Mouse (Mus musculus) kidney, postnatal 0 days (tissue): Measurements from ENCODE around the gene Ctsg. TPM values are rescaled to one million over a fixed set of nuclear protein-coding genes. Genes with fewer than 3 reads are reported as not detected.
A peak's percentile ranks its signal among the peaks of the same experiment; 100 is the strongest.
"Not testable (repeated sequence)": the region's sequence is repeated elsewhere in the genome, so short reads cannot be mapped to it uniquely, and the experiment has no call there.

Experiments
- ATAC-seq: fragments of 200-750 bp; cut with Nextera tagmentation; replicated peaks from 2 replicates; pipeline ENCODE4 v1.8.0; 2017; ENCODE audit warnings: low read depth, moderate number of reproducible peaks, moderate TSS enrichment, moderate library complexity; ENCODE audit not compliant: low FRiP score
- DNase-seq: peaks from one replicate; pipeline ENCODE4 v3.0.0-alpha.2; 2016; ENCODE audit warnings: low spot score
- H3K27ac ChIP-seq: fragments of 300-500 bp; sonication (generic); 2 replicates; pipeline ENCODE4 v1.5.1; 2014; ENCODE audit warnings: mild to moderate bottlenecking
- H3K27me3 ChIP-seq: fragments of 300-500 bp; sonication (generic); 2 replicates; pipeline ENCODE4 v1.6.1; 2014; ENCODE audit warnings: low read length, mixed read lengths; ENCODE audit not compliant: insufficient read depth
- H3K36me3 ChIP-seq: fragments of 300-500 bp; sonication (generic); 2 replicates; pipeline ENCODE4 v1.6.1; 2014; ENCODE audit warnings: low read length, mixed read lengths; ENCODE audit not compliant: insufficient read depth
- H3K4me1 ChIP-seq: fragments of 300-500 bp; sonication (generic); replicated peaks from 2 replicates; pipeline ENCODE4 v1.6.1; 2014; ENCODE audit warnings: antibody characterized with exemption, low read length, mixed read lengths; ENCODE audit not compliant: insufficient read depth
- H3K4me2 ChIP-seq: fragments of 300-500 bp; sonication (generic); 2 replicates; pipeline ENCODE4 v1.6.1; 2014; ENCODE audit warnings: mild to moderate bottlenecking, low read length, moderate library complexity, mixed read lengths
- H3K4me3 ChIP-seq: fragments of 300-500 bp; sonication (generic); replicated peaks from 2 replicates; pipeline ENCODE4 v1.5.1; 2014; ENCODE audit warnings: low read depth, low read length
- H3K9ac ChIP-seq: fragments of 300-500 bp; sonication (generic); 2 replicates; pipeline ENCODE4 v1.6.1; 2014; ENCODE audit warnings: low read depth, low read length
- H3K9me3 ChIP-seq: fragments of 300-500 bp; sonication (generic); replicated peaks from 2 replicates; pipeline ENCODE4 v1.6.1; 2016; ENCODE audit warnings: low read length, inconsistent platforms, mixed read lengths
- CTCF ChIP-seq: IDR thresholded peaks from 2 replicates; pipeline ENCODE4 v1.5.1; 2016; ENCODE audit warnings: antibody characterized with exemption, low read depth, mild to moderate bottlenecking, moderate library complexity
- WGBS: fragments of 180-500 bp; shearing (Covaris S2); extraction: QIAGEN DNeasy Blood & Tissue Kit; methylation state at CpG from one replicate; pipeline ENCODE4 v1.1.7; 2014; 5-methylcytosine and 5-hydroxymethylcytosine counted together
- polyA plus RNA-seq: library from polyadenylated mRNA; unstranded; fragments of >200 nt; fragmentation: Nextera tagmentation; extraction: Ambion mirVana; gene quantifications from 2 replicates; pipeline ENCODE4 v1.2.1, GENCODE M21; 2015

Ctsg gene
- not detected in 2 replicates for polyA plus RNA-seq

DNA sequence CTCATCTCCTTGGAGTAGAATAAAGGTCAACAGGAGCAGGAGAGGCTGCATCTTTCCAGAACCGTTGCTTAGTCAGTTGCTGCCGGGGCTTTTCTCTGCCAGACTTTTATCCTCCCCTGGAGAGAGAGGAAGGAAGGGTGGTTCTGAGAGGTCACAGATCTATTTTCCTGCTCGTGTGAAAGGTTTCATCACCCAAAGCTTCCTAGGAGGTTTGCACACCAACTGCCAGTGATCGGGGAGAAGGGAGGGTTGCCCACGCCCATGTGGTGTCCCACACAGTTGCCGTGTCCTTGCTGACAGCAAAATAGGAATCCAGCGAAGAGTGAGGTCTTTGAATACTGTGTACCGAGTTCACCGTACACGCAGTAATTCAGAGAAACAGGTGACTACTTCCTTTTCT lies at the start of gene Ctsg:
Ctsg (minus strand) TSS at position 189 of the 400 bp plus-strand sequence.
- Histone ChIP-seq H3K4me2 (no peak within 1 kb of the TSS), H3K9ac (no peak within 1 kb of the TSS), H3K27ac (no peak within 1 kb of the TSS), H3K4me3 (no peak within 1 kb of the TSS), H3K27me3 (no peaks in the 10 kb centered on the region), H3K36me3 (no peaks in the 10 kb centered on the region), H3K9me3 (no peaks in the 10 kb centered on the region), H3K4me1 (no peaks in the 10 kb centered on the region)
- 61% methylated on average over 10 of the region's 10 CpGs for WGBS
- no peak for ATAC-seq
- no peak for TF ChIP-seq CTCF
- no peak for DNase-seq

GRCm38 (mm10) chr14:56133675-56134074 lies 31.3 kb upstream of the Ctsg start:
- not testable (repeated sequence) for H3K9ac ChIP-seq, H3K4me1 ChIP-seq, H3K4me3 ChIP-seq, H3K27me3 ChIP-seq, DNase-seq, H3K27ac ChIP-seq, ATAC-seq, H3K9me3 ChIP-seq, H3K4me2 ChIP-seq, H3K36me3 ChIP-seq
- 90% methylated on average over 1 of the region's 1 CpGs for WGBS

GRCm38 (mm10) chr14:56132508-56132907 lies 30.1 kb upstream of the Ctsg start, which contains the start of gene Gzmd:
Gzmd (minus strand) TSS chr14:56132608.
- not testable (repeated sequence) for H3K9me3 ChIP-seq, H3K4me3 ChIP-seq, H3K9ac ChIP-seq, DNase-seq, H3K36me3 ChIP-seq, ATAC-seq, H3K4me1 ChIP-seq, H3K27me3 ChIP-seq, H3K4me2 ChIP-seq, H3K27ac ChIP-seq
- 81% methylated on average over 2 of the region's 2 CpGs for WGBS

- Histone ChIP-seq H3K9me3 (no peaks in the 10 kb centered on the region), H3K9ac (no peak overlapping the region), H3K27ac (no peak overlapping the region), H3K4me2 (no peak overlapping the region), H3K27me3 (no peaks in the 10 kb centered on the region), H3K4me1 (no peaks in the 10 kb centered on the region), H3K4me3 (no peak overlapping the region), H3K36me3 (no peaks in the 10 kb centered on the region)
- 48% methylated on average over 3 of the region's 3 CpGs for WGBS
- TF ChIP-seq CTCF: peak; percentile 43; the same call in 1 of the 2 replicates
- ATAC-seq (no peak), DNase-seq (no peak)
Measured at GRCm38 (mm10) chr14:56128341-56128740, 26.0 kb upstream of the Ctsg start.

- ATAC-seq: no peak
- no peak overlapping the region for H3K27ac ChIP-seq
- H3K4me2 ChIP-seq: no peak overlapping the region
- DNase-seq: no peak
- no peaks in the 10 kb centered on the region for H3K4me1 ChIP-seq
- H3K9me3 ChIP-seq: no peaks in the 10 kb centered on the region
- no peak for TF ChIP-seq CTCF
- H3K4me3 ChIP-seq: no peak overlapping the region
- WGBS: 78% methylated on average over 3 of the region's 3 CpGs
- H3K36me3 ChIP-seq: no peaks in the 10 kb centered on the region
- H3K27me3 ChIP-seq: no peaks in the 10 kb centered on the region
- H3K9ac ChIP-seq: no peak overlapping the region
Measured at GRCm38 (mm10) chr14:56123516-56123915, 21.1 kb upstream of the Ctsg start.

- Histone ChIP-seq H3K36me3 (no peaks in the 10 kb centered on the region), H3K4me2 (no peak within 1 kb of the TSS), H3K9me3 (no peaks in the 10 kb centered on the region), H3K4me1 (no peaks in the 10 kb centered on the region), H3K9ac (no peak within 1 kb of the TSS), H3K27me3 (no peaks in the 10 kb centered on the region), H3K4me3 (no peak within 1 kb of the TSS), H3K27ac (no peak within 1 kb of the TSS)
- ATAC-seq: no peak
- DNase-seq: no peak
- no peak for TF ChIP-seq CTCF
Measured at GRCm38 (mm10) chr14:56120525-56120924, 18.2 kb upstream of the Ctsg start, which contains the start of gene Gzme. Gzme (minus strand) TSS chr14:56120625.

DNA sequence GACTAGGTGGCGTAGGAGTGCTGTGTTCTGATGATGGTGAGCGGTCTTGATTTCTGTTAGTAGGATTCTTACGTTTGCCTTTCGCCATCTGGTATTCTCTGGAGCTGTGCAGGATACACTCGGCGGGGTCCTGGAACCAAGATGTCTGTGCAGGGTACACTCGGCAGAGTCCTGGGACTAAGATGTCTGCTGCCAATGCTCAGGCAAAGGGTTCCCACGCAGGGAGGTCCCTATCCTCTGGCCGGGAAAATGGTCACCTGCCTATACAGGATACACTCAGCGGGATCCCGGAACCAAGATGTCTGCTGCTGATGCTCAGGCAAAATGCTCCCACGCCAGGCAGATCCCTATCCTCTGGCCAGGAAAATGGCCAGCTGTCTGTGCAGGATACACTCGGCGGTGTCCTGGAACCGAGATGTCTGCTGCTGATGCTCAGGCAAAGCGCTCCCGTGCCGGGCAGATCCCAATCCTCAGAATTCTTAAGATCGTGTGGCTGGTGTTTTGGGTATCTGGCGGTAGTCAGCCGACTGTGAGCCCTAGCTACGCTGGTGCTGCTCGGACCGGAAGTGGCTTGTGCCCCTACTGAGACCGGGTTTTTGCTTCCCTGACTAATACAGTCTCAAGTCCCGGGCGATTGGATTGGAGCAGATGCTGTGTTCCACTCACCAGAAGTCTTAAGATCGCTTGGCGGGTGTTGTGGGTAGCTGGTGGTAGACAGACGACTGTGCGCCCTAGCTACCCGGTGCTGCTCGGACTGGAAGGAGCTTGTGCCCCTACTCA lies 13.3 kb upstream of the Ctsg start:
- H3K4me1 ChIP-seq, H3K27ac ChIP-seq, H3K4me3 ChIP-seq, DNase-seq, ATAC-seq, H3K27me3 ChIP-seq, H3K4me2 ChIP-seq, H3K9ac ChIP-seq, H3K9me3 ChIP-seq, H3K36me3 ChIP-seq: not testable (repeated sequence)
- 94% methylated on average over 33 of the region's 33 CpGs for WGBS
